Mouse (Mus musculus): Measurements from ENCODE around the gene 1700024G13Rik.

GRCm38 (mm10) chr14:32347307-32347706 is 40.9 kb downstream of the 1700024G13Rik start:
- TF ChIP-seq CTCF (IDR thresholded peaks at IDR 0.05), result no peak
- TF ChIP-seq POLR2A (IDR thresholded peaks at IDR 0.05; ENCODE audit: insufficient read depth, low read depth, low read length), result no peak
- no peak for TF ChIP-seq EP300 (IDR thresholded peaks at IDR 0.05; ENCODE audit: insufficient read depth, low read depth, low read length)
